Mouse (Mus musculus): ENCODE measurements at regions not wholly inside any gene's neighbourhood (a gene's known extent, or its start where the extent isn't known, plus 50 kb on each side); places are given as distances from the start of the nearest gene placed in this dataset.

DNA sequence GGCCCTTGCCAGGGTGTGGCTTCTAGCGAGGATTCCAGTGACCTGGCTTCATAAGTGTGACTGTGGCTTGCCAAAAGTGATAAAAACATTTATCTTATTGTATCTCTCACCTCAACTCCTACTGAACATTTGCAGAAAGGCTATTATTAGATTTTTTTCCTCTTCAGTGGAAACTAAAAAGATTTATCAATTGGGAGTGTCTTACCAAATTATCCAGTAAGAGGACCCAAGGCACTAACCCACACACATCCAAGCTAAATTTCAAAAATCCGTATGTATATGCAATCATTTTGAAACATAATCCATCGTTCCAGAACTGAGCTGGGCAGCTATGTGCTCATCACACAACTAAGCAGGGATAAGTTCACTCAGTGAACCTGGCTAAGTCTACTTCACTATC is 136.3 kb downstream of the Fam76b start:
- no peak for TF ChIP-seq CTCF (IDR thresholded peaks at IDR 0.05; ENCODE audit: low read depth)
- TF ChIP-seq EP300 (IDR thresholded peaks at IDR 0.05; ENCODE audit: low read depth): no peak
